Mouse (Mus musculus): ENCODE measurements around the gene Gm10642. TPM values are rescaled to one million over a fixed set of nuclear protein-coding genes. Genes with fewer than 3 reads are reported as not detected.

Gene Gm10642
- polyA plus RNA-seq, 1 experiment from 2014 or later, result 0.23 TPM

- H3K4me3 ChIP-seq (ENCODE audit: inconsistent target), result no peak overlapping the region
- 85% methylated on average over 16 of the region's 16 CpGs for WGBS (ENCODE audit: missing documents)
- no peak overlapping the region for H3K27ac ChIP-seq
- H3K36me3 ChIP-seq (ENCODE audit: inconsistent target), result no peaks in the 10 kb centered on the region
- H3K79me2 ChIP-seq (ENCODE audit: inconsistent target), result no peaks in the 10 kb centered on the region
Observed at GRCm38 (mm10) chr9:70665372-70666145, 9.5 kb downstream of the Gm10642 start.

- H3K36me3 ChIP-seq (ENCODE audit: inconsistent target), result no peaks in the 10 kb centered on the region
- H3K27ac ChIP-seq, result no peak overlapping the region
- no peaks in the 10 kb centered on the region for H3K79me2 ChIP-seq (ENCODE audit: inconsistent target)
- 56% methylated on average over 6 of the region's 7 CpGs for WGBS (ENCODE audit: missing documents)
- no peak overlapping the region for H3K4me3 ChIP-seq (ENCODE audit: inconsistent target)
Observed at GRCm38 (mm10) chr9:70666811-70667210, 10.8 kb downstream of the Gm10642 start.

- Histone ChIP-seq H3K27ac (no peak overlapping the region), H3K79me2 (ENCODE audit: inconsistent target) (no peaks in the 10 kb centered on the region), H3K36me3 (ENCODE audit: inconsistent target) (no peaks in the 10 kb centered on the region), H3K4me3 (ENCODE audit: inconsistent target) (no peak overlapping the region)
Observed at GRCm38 (mm10) chr9:70668048-70668447, 12.0 kb downstream of the Gm10642 start.

GRCm38 (mm10) chr9:70669197-70669596 is 13.1 kb downstream of the Gm10642 start:
- no peaks in the 10 kb centered on the region for H3K36me3 ChIP-seq (ENCODE audit: inconsistent target)
- H3K4me3 ChIP-seq (ENCODE audit: inconsistent target), result no peak overlapping the region
- WGBS (ENCODE audit: missing documents), result 86% methylated on average over 2 of the region's 2 CpGs
- no peaks in the 10 kb centered on the region for H3K79me2 ChIP-seq (ENCODE audit: inconsistent target)
- H3K27ac ChIP-seq, result no peak overlapping the region

- 93% methylated on average over 5 of the region's 6 CpGs for WGBS (ENCODE audit: missing documents)
- Histone ChIP-seq H3K4me3 (ENCODE audit: inconsistent target) (no peak overlapping the region), H3K36me3 (ENCODE audit: inconsistent target) (no peaks in the 10 kb centered on the region), H3K27ac (no peak overlapping the region), H3K79me2 (ENCODE audit: inconsistent target) (no peaks in the 10 kb centered on the region)
Observed at GRCm38 (mm10) chr9:70670381-70670780, 14.3 kb downstream of the Gm10642 start.

GRCm38 (mm10) chr9:70671278-70671677 is 15.2 kb downstream of the Gm10642 start:
- H3K27ac ChIP-seq, result no peak overlapping the region
- no peaks in the 10 kb centered on the region for H3K79me2 ChIP-seq (ENCODE audit: inconsistent target)
- H3K36me3 ChIP-seq (ENCODE audit: inconsistent target), result no peaks in the 10 kb centered on the region
- WGBS (ENCODE audit: missing documents), result 42% methylated on average over 6 of the region's 6 CpGs
- H3K4me3 ChIP-seq (ENCODE audit: inconsistent target), result no peak overlapping the region

GRCm38 (mm10) chr9:70671772-70672579 is 15.9 kb downstream of the Gm10642 start:
- no peaks in the 10 kb centered on the region for H3K79me2 ChIP-seq (ENCODE audit: inconsistent target)
- no peak overlapping the region for H3K27ac ChIP-seq
- H3K36me3 ChIP-seq (ENCODE audit: inconsistent target), result no peaks in the 10 kb centered on the region
- 17% methylated on average over 10 of the region's 10 CpGs for WGBS (ENCODE audit: missing documents)
- no peak overlapping the region for H3K4me3 ChIP-seq (ENCODE audit: inconsistent target)

GRCm38 (mm10) chr9:70673656-70674055 is 17.6 kb downstream of the Gm10642 start:
- H3K4me3 ChIP-seq (ENCODE audit: inconsistent target), result no peak overlapping the region
- no peaks in the 10 kb centered on the region for H3K79me2 ChIP-seq (ENCODE audit: inconsistent target)
- H3K27ac ChIP-seq, result no peak overlapping the region
- no peaks in the 10 kb centered on the region for H3K36me3 ChIP-seq (ENCODE audit: inconsistent target)
- WGBS (ENCODE audit: missing documents), result 84% methylated on average over 4 of the region's 4 CpGs

- no peak overlapping the region for H3K27ac ChIP-seq
- 67% methylated on average over 3 of the region's 4 CpGs for WGBS (ENCODE audit: missing documents)
- no peak overlapping the region for H3K4me3 ChIP-seq (ENCODE audit: inconsistent target)
- peaks cover 6% of the 10 kb centered on the region for H3K79me2 ChIP-seq (ENCODE audit: inconsistent target)
- H3K36me3 ChIP-seq (ENCODE audit: inconsistent target), result no peaks in the 10 kb centered on the region
Observed at GRCm38 (mm10) chr9:70675117-70675516, 19.1 kb downstream of the Gm10642 start.

GRCm38 (mm10) chr9:70675961-70676360 is 19.9 kb downstream of the Gm10642 start:
- H3K27ac ChIP-seq, result no peak overlapping the region
- H3K4me3 ChIP-seq (ENCODE audit: inconsistent target), result no peak overlapping the region
- H3K36me3 ChIP-seq (ENCODE audit: inconsistent target), result no peaks in the 10 kb centered on the region
- 84% methylated on average over 5 of the region's 5 CpGs for WGBS (ENCODE audit: missing documents)
- H3K79me2 ChIP-seq (ENCODE audit: inconsistent target), result peaks cover 15% of the 10 kb centered on the region

GRCm38 (mm10) chr9:70678682-70679131 is 22.7 kb downstream of the Gm10642 start, which contains the start of gene Adam10:
Adam10 (plus strand) TSS chr9:70678997.
- Histone ChIP-seq H3K79me2 (ENCODE audit: inconsistent target) (peaks cover 42% of the 10 kb centered on the region), H3K36me3 (ENCODE audit: inconsistent target) (no peaks in the 10 kb centered on the region), H3K27ac (peak within 1 kb of the TSS; percentile 40), H3K4me3 (ENCODE audit: inconsistent target) (peak within 1 kb of the TSS; percentile 74)
- WGBS (ENCODE audit: missing documents), result 1% methylated on average over 37 of the region's 48 CpGs

GRCm38 (mm10) chr9:70679132-70680091 is 23.4 kb downstream of the Gm10642 start:
- under 1% methylated on average over 100 of the region's 103 CpGs for WGBS (ENCODE audit: missing documents)
- Histone ChIP-seq H3K27ac (peak overlapping the region; percentile 40), H3K36me3 (ENCODE audit: inconsistent target) (no peaks in the 10 kb centered on the region), H3K4me3 (ENCODE audit: inconsistent target) (peak overlapping the region; percentile 74), H3K79me2 (ENCODE audit: inconsistent target) (peaks cover 49% of the 10 kb centered on the region)

- Histone ChIP-seq H3K79me2 (ENCODE audit: inconsistent target) (peaks cover 77% of the 10 kb centered on the region), H3K4me3 (ENCODE audit: inconsistent target) (no peak overlapping the region), H3K36me3 (ENCODE audit: inconsistent target) (no peaks in the 10 kb centered on the region), H3K27ac (no peak overlapping the region)
- WGBS (ENCODE audit: missing documents), result 54% methylated on average over 1 of the region's 1 CpGs
Observed at GRCm38 (mm10) chr9:70682202-70682601, 26.2 kb downstream of the Gm10642 start.

GRCm38 (mm10) chr9:70688301-70688968 is 32.4 kb downstream of the Gm10642 start:
- Histone ChIP-seq H3K27ac (no peak overlapping the region), H3K36me3 (ENCODE audit: inconsistent target) (no peaks in the 10 kb centered on the region), H3K4me3 (ENCODE audit: inconsistent target) (no peak overlapping the region), H3K79me2 (ENCODE audit: inconsistent target) (peaks cover 100% of the 10 kb centered on the region)
- WGBS (ENCODE audit: missing documents), result 88% methylated on average over 2 of the region's 2 CpGs

All from macrophage (primary cell).